Mouse (Mus musculus): ENCODE results near the gene Jmjd6.

GRCm38 (mm10) chr11:116865945-116866585 lies 22.8 kb upstream of the Jmjd6 start:
- TF ChIP-seq POLR2A (IDR thresholded peaks at IDR 0.05; ENCODE audit: control insufficient read depth in 1 of 2, insufficient read depth in 1 of 2, low read depth in 1 of 2, low read length in 2 of 2, poor library complexity in 1 of 2) (no peak), ZMIZ1 (IDR thresholded peaks at IDR 0.05; ENCODE audit: low read depth, low read length) (no peak), SMC3 (IDR thresholded peaks at IDR 0.05; ENCODE audit: low read depth, low read length) (no peak), CHD2 (IDR thresholded peaks at IDR 0.05; ENCODE audit: low read length) (no peak), GATA1 (IDR thresholded peaks at IDR 0.05; ENCODE audit: low read depth, low read length) (no peak), NRF1 (IDR thresholded peaks at IDR 0.05; ENCODE audit: insufficient read depth, low read depth, low read length, poor library complexity, severe bottlenecking) (no peak), MYB (IDR thresholded peaks at IDR 0.05; ENCODE audit: low read depth, low read length) (no peak), CTCF (IDR thresholded peaks at IDR 0.05 in 2 of 3, conservative IDR thresholded peaks at IDR 0.05 in 1 of 3; ENCODE audit: control insufficient read depth in 1 of 3, insufficient read depth in 1 of 3, low read depth in 2 of 3, low read length in 3 of 3, poor library complexity in 1 of 3, severe bottlenecking in 1 of 3) (no peak), TAL1 (IDR thresholded peaks at IDR 0.05; ENCODE audit: low read length) (no peak), MYC (IDR thresholded peaks at IDR 0.05; ENCODE audit: low read depth, low read length) (no peak), MAX (IDR thresholded peaks at IDR 0.05; ENCODE audit: low read length) (no peak), USF2 (IDR thresholded peaks at IDR 0.05; ENCODE audit: borderline replicate concordance in 1 of 2, insufficient read depth in 1 of 2, low read depth in 1 of 2, low read length in 2 of 2) (no peak), RAD21 (IDR thresholded peaks at IDR 0.05; ENCODE audit: low read depth, low read length) (no peak), SIN3A (IDR thresholded peaks at IDR 0.05; ENCODE audit: low read length) (no peak)
